Comparison of ENCODE assay signal across 10 mouse cellular contexts in the genomic region with DNA sequence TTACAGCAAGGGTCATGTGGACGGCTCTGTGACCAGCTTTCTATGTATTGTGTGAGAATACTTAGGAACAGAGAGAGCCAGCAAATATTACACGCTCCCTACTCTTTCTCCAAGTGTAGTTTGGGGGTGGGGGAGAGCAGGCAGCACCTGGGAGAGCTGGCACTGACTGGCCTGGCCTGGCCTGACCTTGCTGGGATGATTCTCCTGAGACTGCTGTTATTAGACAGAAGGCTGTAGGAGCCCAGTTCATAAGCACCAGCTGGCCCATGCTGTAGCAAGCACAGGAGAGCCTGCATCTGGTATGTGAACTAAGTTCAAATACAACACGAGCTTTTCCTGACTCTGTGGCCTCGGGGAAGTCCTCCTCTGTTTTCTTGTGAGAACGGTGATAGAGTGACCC. TPM values are rescaled to one million over a fixed set of nuclear protein-coding genes. Genes with fewer than 3 reads are reported as not detected.
A peak's percentile ranks its signal among the peaks of the same experiment; 100 is the strongest.
DNase-seq lines count a peak whose midpoint lies in the region; ATAC-seq lines count a peak whose summit lies in the region.
"Had no signal": no experiment of that assay in that cellular context is flagged by ENCODE, and none has a peak within 500 bp of the region (broad histone marks: within the 10 kb centered on the region; RNA-seq: fewer than 3 reads in every experiment).

No protein-coding gene starts in this region.

- DNase-seq in layer of hippocampus, adult 9-11 months, result peak; percentile 6
- DNase-seq in layer of hippocampus, adult 11-12 months (ENCODE audit: low spot score), result no peak
- DNase-seq in adipocyte (ENCODE audit: low spot score), result peak; percentile 32
- no peak for DNase-seq in heart, postnatal 25 days (ENCODE audit: low spot score)
- no peak for DNase-seq in urinary bladder, postnatal 25 days (ENCODE audit: low spot score)
- DNase-seq: heart, adult 18-20 months had no signal

- no peak overlapping the region for H3K9ac ChIP-seq in embryonic facial prominence, embryonic 13.5 days
- no peak overlapping the region for H3K9ac ChIP-seq in limb, embryonic 12.5 days (replicated peaks)

- no peak for ATAC-seq in embryonic facial prominence, embryonic 13.5 days (ENCODE audit: insufficient number of reproducible peaks, insufficient read depth, low FRiP score, low TSS enrichment, low read depth)
- peak; percentile 35; the same call in 1 of the 2 replicates for ATAC-seq in limb, embryonic 12.5 days (ENCODE audit: insufficient number of reproducible peaks, insufficient read depth, low FRiP score, low TSS enrichment, low read depth)
- ATAC-seq: activated CD4-positive, CD25-positive, alpha-beta regulatory T cell, adult 4 months; forebrain, embryonic 16.5 days had no signal

- peaks cover 86% of the 10 kb centered on the region for H3K4me1 ChIP-seq in embryonic facial prominence, embryonic 13.5 days
- peaks cover 100% of the 10 kb centered on the region for H3K4me1 ChIP-seq in limb, embryonic 12.5 days (replicated peaks)

- no peaks in the 10 kb centered on the region for H3K36me3 ChIP-seq in embryonic facial prominence, embryonic 13.5 days
- H3K36me3 ChIP-seq in limb, embryonic 12.5 days, result no peaks in the 10 kb centered on the region

- H3K27ac ChIP-seq in embryonic facial prominence, embryonic 13.5 days, result 0 out of 2 replicates have a peak overlapping the region, but pooled peaks have one; percentile 23
- H3K27ac ChIP-seq in limb, embryonic 12.5 days, result peak overlapping the region; percentile 86

- no peak overlapping the region for H3K4me3 ChIP-seq in embryonic facial prominence, embryonic 13.5 days
- no peak overlapping the region for H3K4me3 ChIP-seq in limb, embryonic 12.5 days (replicated peaks)

- no peaks in the 10 kb centered on the region for H3K9me3 ChIP-seq in embryonic facial prominence, embryonic 13.5 days
- H3K9me3 ChIP-seq in limb, embryonic 12.5 days, result no peaks in the 10 kb centered on the region

- no peaks in the 10 kb centered on the region for H3K27me3 ChIP-seq in embryonic facial prominence, embryonic 13.5 days
- H3K27me3 ChIP-seq in limb, embryonic 12.5 days, result no peaks in the 10 kb centered on the region

- intact Hi-C loops in heart, postnatal 25 days (cut with DNase I), result loop anchor here (5.0 kb wide), 1 partner anchor 61 kb away; no protein-coding TSS in a partner anchor

- H3K4me2 ChIP-seq in embryonic facial prominence, embryonic 13.5 days, result no peak overlapping the region
- H3K4me2 ChIP-seq in limb, embryonic 12.5 days, result peak overlapping the region; percentile 30

- 33% methylated on average over 5 of the region's 5 CpGs for WGBS in embryonic facial prominence, embryonic 13.5 days
- WGBS in limb, embryonic 12.5 days, result 26% methylated on average over 5 of the region's 5 CpGs

RNA-seq across cellular contexts. Expression of a gene that starts 38.7 kb away (rescaled TPM):
- 17.8 and 27.5 TPM in 2 replicates for polyA plus RNA-seq in embryonic facial prominence, embryonic 13.5 days (2015; fragmentation: Nextera tagmentation; extraction: Ambion mirVana)
- polyA plus RNA-seq in limb, embryonic 12.5 days (2016; fragmentation: Nextera tagmentation; extraction: Ambion mirVana), result 69.0 and 81.6 TPM in 2 replicates
- total RNA-seq in heart, postnatal 25 days (2021), result 10 to 100 TPM; 36.1 to 48.5 TPM

Comparison
In these comparisons a context has a peak if more than half of its experiments do, and no peak if none do; other contexts are left out.
1. DNase-seq: peak in layer of hippocampus, adult 9-11 months (single experiment) and adipocyte (single experiment); none in layer of hippocampus, adult 11-12 months (single experiment), heart, postnatal 25 days (single experiment) and urinary bladder, postnatal 25 days (single experiment).